Mouse (Mus musculus): ENCODE data around the gene Ttyh1. TPM values are rescaled to one million over a fixed set of nuclear protein-coding genes. Genes with fewer than 3 reads are reported as not detected.

Ttyh1 gene
- polyA plus RNA-seq, 1 experiment from 2014 or later = 0.06 TPM

DNA sequence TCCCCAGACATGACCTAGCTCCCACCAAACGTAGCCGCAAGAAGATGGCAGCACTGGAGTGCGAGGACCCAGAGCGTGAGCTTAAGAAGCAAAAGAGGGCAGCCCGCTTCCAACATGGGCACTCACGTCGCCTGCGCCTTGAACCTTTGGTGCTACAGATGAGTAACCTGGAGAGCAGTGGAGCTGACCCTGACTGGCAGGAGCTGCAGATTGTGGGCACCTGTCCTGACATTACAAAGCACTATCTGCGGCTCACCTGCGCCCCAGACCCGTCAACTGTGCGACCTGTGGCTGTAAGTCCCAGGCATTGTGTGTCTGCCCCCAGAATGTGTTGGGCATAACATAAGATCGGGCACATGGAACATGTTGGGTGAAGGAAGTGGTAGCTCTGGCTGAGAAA is 24.8 kb downstream of the Ttyh1 start:
- 93% methylated on average over 13 of the region's 13 CpGs for WGBS (ENCODE audit: missing documents)
- Histone ChIP-seq H3K27ac (no peak overlapping the region), H3K79me2 (ENCODE audit: inconsistent target) (peaks cover 70% of the 10 kb centered on the region), H3K36me3 (ENCODE audit: inconsistent target) (peaks cover 64% of the 10 kb centered on the region), H3K4me3 (ENCODE audit: inconsistent target) (no peak overlapping the region)

DNA sequence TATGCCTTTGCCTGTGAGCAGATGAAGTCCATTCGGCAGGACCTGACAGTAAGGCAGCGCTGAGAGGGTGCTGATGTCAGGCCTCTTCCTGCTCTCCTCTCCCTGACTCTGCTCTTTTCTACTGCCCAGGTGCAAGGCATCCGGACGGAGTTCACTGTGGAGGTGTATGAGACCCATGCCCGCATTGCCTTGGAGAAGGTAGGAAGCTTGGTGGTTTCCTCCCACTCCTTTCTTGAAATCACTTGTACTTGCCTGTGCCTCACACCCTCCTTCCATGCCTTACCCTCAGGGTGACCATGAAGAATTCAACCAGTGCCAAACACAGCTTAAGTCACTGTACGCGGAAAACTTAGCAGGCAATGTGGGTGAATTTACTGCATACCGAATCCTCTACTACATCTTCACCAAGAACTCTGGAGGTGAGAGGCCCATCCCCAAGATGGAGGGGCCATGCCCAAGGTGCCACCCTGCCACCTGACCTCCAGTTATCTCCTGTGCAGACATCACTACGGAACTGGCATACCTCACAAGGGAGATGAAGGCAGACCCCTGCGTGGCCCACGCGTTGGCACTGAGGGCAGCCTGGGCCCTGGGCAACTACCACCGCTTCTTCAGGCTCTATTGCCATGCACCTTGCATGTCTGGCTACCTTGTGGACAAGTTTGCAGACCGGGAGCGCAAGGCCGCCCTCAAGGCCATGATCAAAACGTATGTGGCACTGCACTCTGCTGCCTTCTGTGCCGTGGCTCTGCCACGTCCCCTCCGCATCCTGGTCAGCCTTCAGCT is 25.8 kb downstream of the Ttyh1 start:
- Histone ChIP-seq H3K27ac (no peak overlapping the region), H3K36me3 (ENCODE audit: inconsistent target) (peaks cover 54% of the 10 kb centered on the region), H3K4me3 (ENCODE audit: inconsistent target) (no peak overlapping the region), H3K79me2 (ENCODE audit: inconsistent target) (peaks cover 61% of the 10 kb centered on the region)
- 97% methylated on average over 20 of the region's 20 CpGs for WGBS (ENCODE audit: missing documents)

DNA sequence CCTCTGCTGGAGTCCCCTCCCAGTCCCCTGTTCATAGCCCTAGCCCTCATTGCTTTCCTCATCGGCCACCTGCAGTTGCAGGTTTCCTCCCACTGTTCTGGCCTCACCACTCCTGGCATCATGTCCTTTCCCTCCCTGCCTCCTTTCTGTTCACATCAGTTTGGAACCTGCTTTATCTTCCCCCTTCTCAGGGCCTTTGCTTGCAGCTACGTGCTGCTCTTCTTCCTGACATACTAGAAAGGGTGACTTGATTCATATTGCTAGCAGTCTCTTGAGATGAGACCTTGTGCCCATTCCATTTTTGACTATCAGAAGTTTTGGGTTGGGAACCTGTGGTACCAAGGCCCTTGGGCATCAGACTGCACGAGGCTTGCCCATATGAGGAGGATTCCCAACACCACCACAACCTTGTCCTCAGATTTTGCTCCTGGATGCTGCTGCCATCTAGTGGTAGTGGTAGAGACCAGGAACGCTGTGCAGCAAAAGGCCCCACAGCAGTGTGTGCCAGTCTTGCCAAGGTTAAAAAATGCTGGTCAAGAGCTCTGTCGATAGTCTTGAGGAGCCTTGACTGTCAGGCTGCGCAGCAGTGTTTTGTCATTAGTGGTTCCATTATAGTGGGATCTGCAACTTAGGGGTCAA is 26.5 kb downstream of the Ttyh1 start:
- peaks cover 54% of the 10 kb centered on the region for H3K79me2 ChIP-seq (ENCODE audit: inconsistent target)
- WGBS (ENCODE audit: missing documents) = 70% methylated on average over 5 of the region's 6 CpGs
- H3K36me3 ChIP-seq (ENCODE audit: inconsistent target) = peaks cover 47% of the 10 kb centered on the region
- H3K4me3 ChIP-seq (ENCODE audit: inconsistent target) = no peak overlapping the region
- no peak overlapping the region for H3K27ac ChIP-seq

DNA sequence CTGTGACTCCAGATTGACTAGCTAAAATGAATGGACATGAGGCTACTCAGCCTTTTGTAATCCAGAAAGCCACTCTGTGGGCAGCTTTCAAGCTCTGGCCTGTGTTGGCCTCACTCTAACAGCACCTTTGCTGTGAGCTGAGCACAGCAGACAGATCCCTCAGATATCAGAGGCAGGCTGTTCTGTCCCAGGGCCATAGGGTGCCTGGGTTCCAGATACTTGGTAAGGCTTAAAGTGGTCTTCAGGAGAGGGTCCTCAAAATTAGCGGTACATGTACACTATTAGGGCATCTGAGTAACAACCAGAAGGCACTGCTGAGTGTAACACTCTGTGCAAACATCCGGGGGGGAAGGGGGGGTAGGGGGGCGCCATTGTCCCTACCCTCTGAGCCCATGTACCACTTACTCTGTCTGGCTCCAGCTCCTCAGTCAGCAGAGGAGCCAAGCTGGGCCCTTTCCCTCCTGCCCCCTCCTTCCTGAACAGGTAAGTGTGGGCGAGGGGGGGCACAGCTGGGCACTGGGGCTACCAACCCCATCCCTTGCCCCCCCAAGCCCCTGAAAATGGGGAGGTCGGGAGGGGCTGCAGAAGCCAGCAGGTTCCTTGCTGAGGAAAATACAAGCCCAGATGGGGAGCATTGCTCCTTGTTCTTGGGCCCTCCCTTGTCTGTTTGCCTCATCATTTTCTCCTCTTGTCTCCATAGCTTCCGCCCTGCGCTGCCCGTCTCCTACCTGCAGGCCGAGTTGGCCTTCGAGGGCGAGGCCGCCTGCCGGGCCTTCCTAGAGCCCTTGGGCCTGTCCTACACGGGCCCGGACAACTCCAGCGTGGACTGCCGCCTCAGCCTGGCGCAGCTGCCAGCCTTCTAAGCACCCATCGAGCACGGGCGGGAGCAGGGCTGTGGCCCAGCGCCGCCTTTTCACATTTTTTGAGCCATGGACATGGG is 27.3 kb downstream of the Ttyh1 start:
- Histone ChIP-seq H3K79me2 (ENCODE audit: inconsistent target) (peaks cover 46% of the 10 kb centered on the region; the same call in 1 of the 2 replicates), H3K27ac (no peak overlapping the region), H3K4me3 (ENCODE audit: inconsistent target) (no peak overlapping the region), H3K36me3 (ENCODE audit: inconsistent target) (peaks cover 39% of the 10 kb centered on the region)
- WGBS (ENCODE audit: missing documents) = 97% methylated on average over 23 of the region's 23 CpGs

DNA sequence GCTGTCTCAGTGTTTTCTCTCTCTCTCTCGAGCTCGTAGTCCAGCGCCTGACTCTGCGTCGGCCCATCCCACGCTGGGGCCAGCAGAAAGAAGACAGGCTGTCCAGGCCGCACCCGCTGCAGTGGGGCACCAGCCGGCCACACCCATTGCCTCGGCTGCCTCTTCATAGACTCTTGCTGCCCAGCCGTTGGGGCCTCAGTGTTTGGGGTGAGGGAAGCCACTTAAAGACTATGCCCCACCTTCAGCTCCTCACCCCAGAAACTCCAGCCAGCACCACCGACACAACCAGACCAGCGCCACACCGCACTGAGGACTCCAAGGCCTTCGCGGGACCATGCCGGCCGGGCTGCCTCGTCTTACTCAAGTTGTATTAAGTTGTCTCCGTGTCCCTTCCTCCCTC is 28.2 kb downstream of the Ttyh1 start:
- Histone ChIP-seq H3K27ac (no peak overlapping the region), H3K4me3 (ENCODE audit: inconsistent target) (no peak overlapping the region), H3K79me2 (ENCODE audit: inconsistent target) (peaks cover 37% of the 10 kb centered on the region; the same call in 1 of the 2 replicates), H3K36me3 (ENCODE audit: inconsistent target) (peaks cover 30% of the 10 kb centered on the region)
- WGBS (ENCODE audit: missing documents) = 87% methylated on average over 20 of the region's 20 CpGs

DNA sequence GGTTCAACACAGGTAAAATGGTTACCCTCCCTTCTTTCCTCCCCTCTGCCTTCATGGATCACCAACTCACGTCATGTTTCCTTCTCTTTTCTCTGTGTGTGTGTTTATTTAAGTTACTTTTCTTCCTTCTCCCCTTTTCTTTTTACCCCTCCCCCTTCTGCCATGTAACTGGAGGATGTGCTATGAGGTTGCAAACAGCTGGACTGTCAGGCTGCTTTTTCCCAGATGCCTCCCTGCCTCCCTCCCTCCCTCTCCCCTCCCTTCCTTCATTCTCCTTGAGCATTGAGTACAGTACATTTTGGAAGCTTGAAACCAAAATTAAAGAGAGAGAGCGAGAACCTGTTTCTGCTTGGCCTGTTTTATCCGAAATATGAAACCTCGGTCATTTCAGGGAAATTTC is 28.6 kb downstream of the Ttyh1 start:
- Histone ChIP-seq H3K36me3 (ENCODE audit: inconsistent target) (peaks cover 26% of the 10 kb centered on the region), H3K79me2 (ENCODE audit: inconsistent target) (peaks cover 33% of the 10 kb centered on the region; the same call in 1 of the 2 replicates), H3K4me3 (ENCODE audit: inconsistent target) (no peak overlapping the region), H3K27ac (no peak overlapping the region)
- WGBS (ENCODE audit: missing documents) = 82% methylated on average over 4 of the region's 4 CpGs

DNA sequence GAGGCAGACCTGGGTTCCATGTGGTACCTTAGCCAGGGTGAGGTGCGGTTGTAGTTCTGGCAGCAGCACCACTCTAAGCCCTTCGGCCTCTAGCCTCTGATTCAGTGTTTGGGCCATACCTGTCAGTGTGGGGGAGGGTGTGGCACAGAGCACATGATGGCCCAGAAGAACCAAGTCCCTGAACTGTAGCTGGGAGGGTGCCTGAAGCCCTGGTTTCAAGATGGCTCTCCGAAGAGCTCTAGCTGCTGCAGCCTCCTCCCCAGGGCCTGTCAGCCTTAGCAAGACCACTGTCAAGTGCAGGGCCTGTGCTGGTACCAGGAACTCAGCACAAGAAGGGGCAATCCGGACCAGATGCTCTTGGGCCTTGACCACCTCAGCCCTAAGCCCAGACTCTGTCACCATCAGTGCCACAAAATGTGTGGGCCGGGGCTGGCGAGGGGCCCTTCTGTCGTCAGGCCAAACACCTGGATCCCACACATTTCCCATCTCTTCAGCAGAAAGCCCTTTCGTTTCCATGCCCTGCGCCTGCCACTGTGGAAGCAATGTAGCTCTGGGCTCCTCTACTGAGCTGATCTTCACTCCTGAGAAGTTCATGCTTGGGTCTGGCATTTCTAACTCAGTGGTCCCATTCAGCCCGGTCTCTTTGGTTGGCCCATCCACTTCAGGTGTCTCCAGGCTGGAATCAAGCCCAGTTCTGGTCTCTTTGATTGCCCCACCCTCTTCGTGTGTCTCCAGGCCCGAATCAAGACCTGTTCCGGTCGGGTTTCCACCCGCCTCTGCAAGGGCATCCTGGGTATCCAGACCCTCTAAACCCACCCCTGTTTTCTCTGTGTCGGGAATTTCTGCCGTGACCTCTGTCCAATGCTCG is 29.4 kb downstream of the Ttyh1 start:
- WGBS (ENCODE audit: missing documents) = 37% methylated on average over 18 of the region's 18 CpGs
- Histone ChIP-seq H3K79me2 (ENCODE audit: inconsistent target) (peaks cover 28% of the 10 kb centered on the region; the same call in 1 of the 2 replicates), H3K27ac (peak overlapping the region; percentile 90), H3K4me3 (ENCODE audit: inconsistent target) (peak overlapping the region; percentile 66), H3K36me3 (ENCODE audit: inconsistent target) (peaks cover 20% of the 10 kb centered on the region)

DNA sequence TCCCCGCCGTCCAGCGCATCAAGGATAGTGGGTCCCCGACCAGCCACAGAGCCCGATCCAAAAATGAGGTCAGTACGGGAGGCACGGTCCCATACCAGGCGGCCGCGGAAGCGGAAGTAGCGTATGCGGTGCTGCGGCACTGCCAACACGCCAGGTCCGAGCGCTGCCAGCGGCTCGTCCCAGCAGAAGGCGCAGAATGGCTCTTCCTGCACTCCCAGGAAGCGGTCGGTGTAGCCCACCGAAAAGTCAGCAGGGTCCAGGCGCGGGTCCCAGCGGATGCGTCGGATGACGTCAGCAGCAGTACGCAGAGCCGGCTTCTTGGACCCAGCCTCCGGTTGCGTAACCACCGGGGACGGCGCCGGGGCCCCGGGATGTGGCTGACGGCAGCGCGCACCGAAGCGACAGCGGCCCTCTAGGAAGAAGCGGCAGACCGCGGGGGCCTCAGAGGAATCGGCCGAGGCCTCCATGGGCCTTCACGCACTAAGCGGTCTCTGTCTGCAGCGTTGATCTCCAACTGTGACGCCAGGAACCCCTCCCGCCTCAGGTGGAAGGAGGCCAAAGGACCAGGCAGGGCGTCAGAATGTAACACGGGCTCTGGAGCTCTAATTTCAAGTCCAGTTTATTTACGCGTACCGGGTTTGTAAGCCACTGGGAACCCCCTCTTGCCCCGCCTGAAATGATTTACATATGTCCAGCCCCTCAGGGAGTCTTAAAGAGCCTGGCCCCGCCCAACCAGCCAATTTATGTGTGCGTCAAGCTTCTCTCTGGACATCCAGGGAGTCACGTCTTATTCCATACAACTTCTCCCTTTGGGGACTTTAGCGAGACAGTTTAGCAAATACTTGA is 30.2 kb downstream of the Ttyh1 start:
- peak overlapping the region; percentile 66 for H3K4me3 ChIP-seq (ENCODE audit: inconsistent target)
- H3K27ac ChIP-seq = peak overlapping the region; percentile 90
- peaks cover 11% of the 10 kb centered on the region for H3K36me3 ChIP-seq (ENCODE audit: inconsistent target)
- WGBS (ENCODE audit: missing documents) = under 1% methylated on average over 64 of the region's 64 CpGs
- peaks cover 28% of the 10 kb centered on the region; the same call in 1 of the 2 replicates for H3K79me2 ChIP-seq (ENCODE audit: inconsistent target)

DNA sequence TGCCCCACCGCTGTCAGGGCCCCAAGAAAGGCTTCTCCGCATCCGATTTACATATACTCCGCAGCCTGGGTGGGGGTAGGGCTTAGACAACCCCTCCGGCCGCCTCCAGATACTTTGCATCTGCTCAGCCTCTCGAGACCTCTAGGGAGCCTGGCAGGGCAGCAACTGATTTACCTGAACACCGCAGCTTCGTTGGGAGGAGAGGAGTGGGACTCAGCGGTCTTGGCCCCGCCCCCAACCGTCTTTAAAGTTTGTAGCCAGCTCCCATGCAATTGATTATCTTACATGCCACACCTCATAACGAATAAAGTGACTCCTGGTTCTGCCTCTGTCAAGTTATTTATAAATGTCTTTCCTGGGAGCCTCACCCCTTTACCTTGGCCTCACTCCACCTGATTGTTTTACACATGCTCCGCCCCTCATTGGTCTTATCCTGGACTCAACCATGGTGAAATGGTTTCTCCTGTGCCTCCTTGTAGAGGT is 30.9 kb downstream of the Ttyh1 start, which contains the start of gene Leng9:
TSS of gene Leng9 (minus strand) at position 316 of the 483 bp plus-strand sequence.
- Histone ChIP-seq H3K4me3 (ENCODE audit: inconsistent target) (peak within 1 kb of the TSS; percentile 66), H3K79me2 (ENCODE audit: inconsistent target) (peaks cover 28% of the 10 kb centered on the region; the same call in 1 of the 2 replicates), H3K27ac (peak within 1 kb of the TSS; percentile 90), H3K36me3 (ENCODE audit: inconsistent target) (peaks cover 5% of the 10 kb centered on the region)
- 3% methylated on average over 14 of the region's 14 CpGs for WGBS (ENCODE audit: missing documents)

DNA sequence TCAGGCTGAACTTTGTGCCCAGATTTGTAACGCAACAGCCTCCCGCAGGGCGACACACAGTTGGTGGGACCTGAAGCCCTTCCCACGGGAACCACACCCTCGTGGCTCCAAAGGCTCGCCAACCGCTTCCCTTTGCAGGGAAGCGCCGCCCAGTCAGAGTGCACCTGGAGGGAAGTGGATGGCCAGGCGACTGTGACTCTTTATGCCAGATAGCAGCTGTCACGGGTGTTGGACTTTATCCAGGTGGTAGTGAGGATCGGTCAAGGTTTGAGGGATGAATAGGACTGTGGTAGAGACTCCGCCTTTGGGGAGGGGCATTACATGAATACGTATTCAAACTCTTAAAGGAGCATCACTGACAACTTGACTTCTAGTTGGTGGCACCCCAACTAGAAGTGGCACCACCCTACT is 31.6 kb downstream of the Ttyh1 start:
- peaks cover 28% of the 10 kb centered on the region; the same call in 1 of the 2 replicates for H3K79me2 ChIP-seq (ENCODE audit: inconsistent target)
- H3K36me3 ChIP-seq (ENCODE audit: inconsistent target) = no peaks in the 10 kb centered on the region
- WGBS (ENCODE audit: missing documents) = 4% methylated on average over 14 of the region's 14 CpGs
- no peak overlapping the region for H3K27ac ChIP-seq
- H3K4me3 ChIP-seq (ENCODE audit: inconsistent target) = peak overlapping the region; percentile 66

DNA sequence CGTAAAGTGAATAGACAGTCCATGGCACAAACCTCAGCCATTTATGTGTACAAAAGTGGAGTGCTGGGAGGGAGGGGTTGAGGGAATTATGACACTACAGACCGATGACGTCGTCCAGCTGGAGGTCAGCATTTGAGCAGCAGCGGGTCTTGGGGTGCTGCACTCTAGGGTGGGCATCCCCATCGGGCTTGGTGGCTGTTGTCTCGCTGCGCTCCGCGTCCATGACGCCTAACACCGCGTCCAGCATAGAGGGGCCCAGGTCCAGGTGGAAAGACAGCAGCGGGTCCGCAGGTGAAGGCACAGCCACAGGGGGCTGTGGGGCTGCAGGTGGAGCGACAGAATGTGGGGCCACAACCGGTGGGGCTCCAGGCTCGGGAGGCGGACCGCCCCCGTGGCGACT is 32.0 kb downstream of the Ttyh1 start:
- 11% methylated on average over 22 of the region's 22 CpGs for WGBS (ENCODE audit: missing documents)
- H3K4me3 ChIP-seq (ENCODE audit: inconsistent target) = peak overlapping the region; percentile 66; the same call in 1 of the 2 replicates
- H3K79me2 ChIP-seq (ENCODE audit: inconsistent target) = peaks cover 25% of the 10 kb centered on the region; the same call in 1 of the 2 replicates
- H3K27ac ChIP-seq = no peak overlapping the region
- no peaks in the 10 kb centered on the region for H3K36me3 ChIP-seq (ENCODE audit: inconsistent target)

DNA sequence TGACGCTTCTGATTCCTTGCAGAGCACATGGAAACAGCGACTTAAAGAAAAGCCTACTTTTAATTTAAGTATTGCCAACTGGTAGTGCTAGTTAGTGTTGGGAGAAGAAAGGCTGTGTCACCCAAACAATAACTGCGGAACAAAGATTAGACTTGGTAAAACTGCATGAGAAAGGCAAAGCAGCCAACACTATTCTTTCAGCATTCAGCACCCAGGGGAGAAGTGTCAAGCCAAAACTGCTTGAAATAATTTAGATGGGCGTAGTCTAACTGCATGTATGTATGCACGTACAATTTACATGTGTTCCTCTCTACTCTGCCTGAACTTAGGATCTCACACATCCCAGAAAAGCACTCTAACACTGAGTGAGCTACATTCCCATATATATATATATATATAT is 35.1 kb downstream of the Ttyh1 start:
- WGBS (ENCODE audit: missing documents) = 88% methylated on average over 5 of the region's 5 CpGs
- H3K27ac ChIP-seq = no peak overlapping the region
- no peaks in the 10 kb centered on the region for H3K79me2 ChIP-seq (ENCODE audit: inconsistent target)
- H3K4me3 ChIP-seq (ENCODE audit: inconsistent target) = no peak overlapping the region
- H3K36me3 ChIP-seq (ENCODE audit: inconsistent target) = no peaks in the 10 kb centered on the region

DNA sequence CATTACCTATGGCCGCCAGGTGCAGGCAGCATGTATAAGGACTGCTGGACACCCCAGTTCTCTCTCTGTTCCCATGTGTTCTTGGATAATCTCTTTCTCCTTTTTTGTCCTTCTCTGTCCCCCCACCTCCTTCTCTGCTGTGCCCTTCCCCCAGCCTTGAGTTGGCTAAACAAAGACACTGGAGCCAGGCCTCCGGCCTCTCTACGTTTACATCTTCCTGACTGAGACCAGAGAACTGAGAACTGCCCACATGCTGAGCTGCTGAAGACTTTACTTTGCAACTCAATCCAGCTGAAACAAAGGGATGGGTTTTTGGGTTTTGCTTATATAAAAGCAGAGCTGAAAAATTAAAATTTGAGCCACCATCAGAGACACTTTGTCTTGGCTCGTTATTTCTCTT is 35.8 kb downstream of the Ttyh1 start:
- WGBS (ENCODE audit: missing documents) = 80% methylated on average over 4 of the region's 4 CpGs
- Histone ChIP-seq H3K4me3 (ENCODE audit: inconsistent target) (no peak overlapping the region), H3K27ac (no peak overlapping the region), H3K79me2 (ENCODE audit: inconsistent target) (no peaks in the 10 kb centered on the region), H3K36me3 (ENCODE audit: inconsistent target) (no peaks in the 10 kb centered on the region)

All from macrophage (primary cell).